Mouse (Mus musculus) ZHBTc4 (cell line): ENCODE measurements around the gene Eddm3b.

Experiments used
- DNase-seq: peaks from one replicate; pipeline ENCODE4 v3.0.0-alpha.2; 2011; ENCODE audit warnings: low read depth, low spot score

Gene Eddm3b

DNA sequence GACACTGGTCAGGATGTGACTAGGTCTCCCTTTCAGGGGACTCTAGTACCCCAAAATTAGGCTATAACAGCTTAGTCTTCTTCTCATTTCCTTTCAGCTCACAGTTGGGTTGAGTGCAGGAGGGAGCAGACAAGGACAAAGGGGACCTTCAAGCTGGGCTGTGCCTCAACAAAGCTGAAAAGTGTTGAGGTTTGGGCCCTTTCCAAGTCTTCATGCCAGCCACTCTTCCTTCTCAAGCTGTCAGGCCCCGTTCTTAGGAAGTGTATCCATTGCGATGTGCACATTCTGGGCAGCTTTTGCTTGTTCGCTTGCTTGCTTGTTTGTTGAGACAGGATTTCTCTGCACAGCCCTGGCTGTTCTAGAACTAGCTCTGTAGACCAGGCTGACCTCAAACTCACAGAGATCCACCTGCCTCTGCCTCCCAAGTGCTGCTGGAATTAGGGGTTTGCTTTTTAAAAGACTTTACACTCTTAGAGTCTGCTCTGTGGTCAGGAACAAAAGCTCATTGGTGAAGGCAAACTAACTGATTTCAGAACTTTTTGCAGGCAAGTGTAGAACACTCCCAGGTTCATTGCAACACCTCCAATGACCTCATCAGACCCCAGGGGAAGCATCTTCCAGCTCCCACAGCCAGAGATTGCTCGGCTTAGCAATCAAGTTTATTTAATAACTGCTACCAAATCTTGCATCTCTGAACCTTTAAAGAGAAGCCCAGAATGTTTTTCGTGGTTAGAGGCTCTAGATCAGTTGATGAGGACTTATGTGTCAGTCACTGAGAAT lies 19.9 kb upstream of the Eddm3b start:
- no peak for DNase-seq

DNA sequence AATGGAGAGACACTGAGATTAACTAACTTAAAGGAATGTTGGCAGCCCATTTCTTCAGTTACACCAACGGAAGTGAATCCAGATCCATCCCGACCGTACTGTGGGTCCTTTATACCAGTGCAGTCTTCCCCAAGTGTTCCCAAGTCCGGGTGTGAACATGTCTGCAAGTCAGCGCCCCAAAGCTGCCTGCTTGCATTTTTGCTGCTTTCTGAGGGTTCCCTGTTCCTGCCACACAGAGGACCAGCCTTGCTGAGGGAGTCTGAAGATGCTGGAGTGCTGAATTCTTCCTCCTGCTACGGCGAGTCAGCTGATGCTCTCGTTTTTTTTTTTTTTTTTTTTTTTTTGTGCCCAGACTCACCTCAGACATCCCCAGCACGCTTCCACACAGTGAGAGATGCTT lies 19.3 kb upstream of the Eddm3b start:
- no peak for DNase-seq

DNA sequence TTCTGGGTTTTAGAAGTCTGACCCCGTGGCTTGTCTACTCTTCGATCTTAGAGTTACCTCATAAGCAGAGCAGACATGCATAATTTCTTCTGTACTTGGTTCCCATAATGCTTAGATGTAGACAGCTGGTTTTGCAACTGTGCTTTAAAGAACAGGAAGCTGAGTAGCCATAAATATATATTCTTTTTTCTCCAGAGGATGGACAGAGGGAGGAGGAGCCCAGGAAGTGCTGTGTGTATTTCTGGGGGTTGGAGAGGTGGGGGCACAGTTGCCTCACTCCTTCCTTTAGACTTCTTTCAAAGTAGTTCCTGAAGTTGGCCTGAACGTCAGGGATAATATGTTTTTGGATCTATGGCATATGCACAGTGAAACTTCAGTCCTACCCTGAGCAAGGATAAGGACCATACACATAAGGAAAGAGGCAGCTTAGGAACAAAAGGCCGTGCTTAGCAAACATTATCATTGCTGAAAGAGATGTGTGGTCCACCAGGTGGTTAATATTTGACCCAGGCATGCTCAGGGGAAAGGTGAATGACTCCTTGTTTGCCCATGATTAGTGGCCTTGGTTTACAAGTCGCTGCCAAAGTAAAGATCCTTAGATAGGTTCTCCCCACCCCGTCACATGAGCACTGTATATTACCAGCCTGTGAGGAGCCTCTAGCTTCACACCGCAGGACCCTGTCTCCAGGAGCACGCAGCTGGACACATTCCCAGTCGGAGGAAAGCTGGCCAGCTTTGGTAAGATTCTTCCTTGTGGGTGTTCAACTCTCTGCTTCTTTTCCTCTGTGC lies 18.3 kb upstream of the Eddm3b start:
- DNase-seq = no peak

DNA sequence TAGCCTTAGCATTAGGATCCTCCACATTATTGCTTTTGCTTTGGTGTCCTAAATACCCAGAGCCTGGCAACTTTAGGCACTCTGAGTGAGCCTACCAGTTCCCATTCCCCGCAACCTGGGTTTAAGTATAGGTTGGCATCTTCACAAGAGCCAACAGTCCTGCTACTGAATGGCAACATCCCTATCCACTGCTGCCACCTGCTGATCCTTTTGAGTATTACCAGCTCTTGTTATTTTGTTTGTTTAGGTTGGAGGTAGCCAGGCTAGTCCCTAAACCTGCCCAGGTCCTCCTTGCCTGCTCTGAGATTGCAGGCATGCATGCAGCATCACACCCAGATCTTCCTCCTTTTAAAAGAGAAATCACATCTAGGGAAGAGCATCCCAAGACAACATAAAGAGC lies 15.9 kb upstream of the Eddm3b start:
- DNase-seq = peak; percentile 70

DNA sequence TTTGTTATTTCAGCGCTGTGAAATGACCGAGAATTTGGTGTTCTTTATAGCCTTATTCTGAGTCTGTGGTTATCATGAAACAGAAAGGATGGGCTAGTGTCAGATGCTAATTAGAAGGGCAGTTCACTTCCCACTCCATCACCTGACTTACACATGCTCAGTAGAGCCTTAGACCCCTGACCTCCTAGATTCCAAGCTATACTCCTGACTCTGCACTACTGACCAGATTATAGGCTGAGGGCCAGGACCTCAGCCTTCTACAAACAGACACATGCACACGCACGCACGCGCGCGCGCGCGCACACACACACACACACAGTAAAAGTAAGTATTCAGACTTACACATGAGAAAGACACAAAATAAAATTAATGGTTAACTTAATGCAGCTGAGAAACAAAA lies 15.3 kb upstream of the Eddm3b start:
- no peak for DNase-seq

DNA sequence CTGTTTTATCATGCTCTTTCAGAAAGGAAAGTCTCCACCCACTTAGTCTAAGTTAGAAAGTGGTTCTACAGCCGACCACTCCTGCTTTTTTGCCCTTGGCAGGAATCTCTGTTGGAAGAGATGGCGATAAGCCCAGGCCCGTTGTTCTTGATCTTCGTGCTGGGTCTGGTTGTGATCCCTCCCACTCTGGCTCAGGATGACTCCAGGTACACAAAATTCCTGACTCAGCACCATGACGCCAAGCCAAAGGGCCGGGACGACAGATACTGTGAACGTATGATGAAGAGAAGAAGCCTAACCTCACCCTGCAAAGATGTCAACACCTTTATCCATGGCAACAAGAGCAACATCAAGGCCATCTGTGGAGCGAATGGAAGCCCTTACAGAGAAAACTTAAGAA lies 12.9 kb upstream of the Eddm3b start:
- no peak for DNase-seq

DNA sequence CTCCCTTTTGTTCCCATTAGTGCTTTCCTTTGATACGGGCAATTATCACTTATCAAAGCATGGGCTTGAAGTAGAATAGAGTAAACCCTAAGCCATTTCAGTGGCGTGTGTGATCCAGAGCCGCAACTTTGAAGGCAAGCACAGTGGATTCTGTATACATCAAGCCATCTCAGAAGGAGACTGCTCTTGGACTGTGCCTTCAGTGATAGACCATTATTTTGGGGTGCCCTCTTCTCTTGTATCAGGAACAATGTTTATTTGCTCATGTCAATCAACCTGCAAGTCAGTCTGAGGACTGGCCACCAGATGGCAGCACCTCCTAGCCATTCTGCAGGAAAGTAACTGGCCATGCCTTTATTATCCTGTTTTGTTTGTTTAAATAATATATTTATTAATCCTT lies 11.0 kb upstream of the Eddm3b start:
- peak; percentile 65 for DNase-seq

DNA sequence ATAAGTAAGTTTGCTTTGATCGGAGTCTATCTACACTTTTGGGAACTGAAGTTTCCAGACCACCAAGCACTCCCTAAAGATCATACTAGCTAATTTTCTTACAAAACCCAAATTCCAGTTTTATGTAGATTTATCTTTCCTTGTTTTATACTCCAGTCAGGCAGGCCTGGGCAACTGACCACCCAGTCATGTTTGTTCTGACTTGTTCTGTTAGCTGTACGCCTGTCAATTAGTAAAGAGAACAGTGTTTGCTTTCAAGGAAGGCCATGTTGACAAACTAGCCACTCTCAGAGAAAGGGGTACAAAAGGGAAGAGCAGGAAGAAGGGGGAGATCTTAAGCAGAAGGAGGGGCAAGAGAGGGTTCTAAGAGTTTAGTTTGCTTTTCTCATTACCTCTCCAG lies 9.9 kb upstream of the Eddm3b start:
- no peak for DNase-seq

DNA sequence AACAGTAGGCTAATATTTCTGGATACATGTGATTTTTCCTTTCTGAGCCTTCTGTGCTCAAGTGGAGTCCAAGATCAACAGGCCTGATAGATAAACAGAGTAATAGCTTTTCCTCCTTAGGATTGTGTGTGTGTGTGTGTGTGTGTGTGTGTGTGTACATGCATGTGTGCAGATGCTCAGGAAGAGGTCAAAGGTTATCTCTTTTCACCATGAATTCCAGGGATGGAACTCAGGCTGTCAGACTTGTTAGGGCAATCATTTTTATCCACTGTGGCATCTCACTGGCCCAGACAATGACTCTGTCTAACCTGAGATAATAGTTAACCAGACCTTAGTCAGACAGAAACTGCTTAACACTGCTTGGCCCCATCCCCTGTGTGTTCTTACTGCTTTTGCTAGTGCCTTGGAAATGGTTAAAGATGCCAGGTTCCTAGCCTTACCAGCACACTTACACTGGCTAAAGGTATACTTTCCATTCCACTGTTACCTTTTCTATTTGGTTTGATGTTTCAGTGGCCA lies 7.7 kb upstream of the Eddm3b start:
- no peak for DNase-seq

DNA sequence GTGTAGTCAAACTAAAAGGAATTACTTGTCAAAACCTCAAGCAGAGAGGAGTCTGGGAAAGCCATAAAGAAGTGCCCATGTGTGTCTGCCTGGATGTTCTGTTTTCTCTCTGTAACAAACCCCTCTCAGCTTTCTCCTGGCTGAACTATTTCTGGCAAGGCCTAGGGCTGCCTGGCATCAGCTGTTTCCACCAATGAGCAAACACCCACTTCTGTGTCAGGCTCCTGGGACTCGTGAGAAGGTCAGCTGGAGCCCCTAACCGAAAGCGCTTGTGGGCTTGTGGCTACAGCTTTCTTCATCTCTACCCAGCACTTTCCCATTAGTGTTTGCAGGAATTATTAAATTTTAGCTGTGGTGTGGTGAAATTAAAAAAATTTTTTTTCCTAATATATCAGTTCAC lies 2.3 kb upstream of the Eddm3b start:
- no peak for DNase-seq

DNA sequence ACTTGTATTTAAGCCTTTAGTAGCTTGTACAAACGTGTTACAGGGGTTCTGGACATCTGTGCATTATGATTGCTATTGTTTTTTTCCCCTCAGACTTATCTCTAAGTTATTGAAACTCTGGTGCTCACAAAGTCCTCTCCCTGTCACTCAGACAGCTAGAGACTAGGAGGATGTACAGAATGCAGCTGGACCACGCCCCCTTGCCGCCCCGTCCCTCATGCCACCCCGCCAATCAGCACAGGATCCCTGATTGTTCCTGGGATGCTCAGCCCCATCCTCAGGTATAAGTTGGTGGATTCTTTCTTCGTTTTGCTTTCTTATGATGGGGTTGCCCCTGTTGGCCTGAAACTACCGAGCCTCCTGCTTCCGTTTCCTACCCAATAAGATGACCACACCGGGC lies 750 bp upstream of the Eddm3b start:
- no peak for DNase-seq

DNA sequence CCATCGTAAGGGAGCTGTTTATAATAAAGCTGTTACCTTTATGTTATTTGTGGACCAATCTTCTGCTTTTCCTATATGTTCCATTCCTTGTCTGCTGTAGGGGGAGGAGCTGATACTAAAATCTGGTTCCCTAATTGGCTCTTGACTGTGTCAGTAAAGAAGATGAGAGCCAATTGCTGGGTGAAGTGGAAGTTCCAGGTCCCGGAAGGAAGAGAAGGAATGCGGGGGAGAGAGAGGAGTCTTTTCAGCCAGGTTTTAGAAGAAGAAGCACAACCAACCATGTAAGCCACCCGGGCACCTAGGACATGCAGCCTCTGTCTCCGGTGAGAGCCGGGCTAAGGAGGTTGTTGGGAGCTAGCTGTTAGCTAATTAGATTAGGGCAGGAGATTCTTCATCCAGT lies 11.5 kb downstream of the Eddm3b start:
- no peak for DNase-seq

DNA sequence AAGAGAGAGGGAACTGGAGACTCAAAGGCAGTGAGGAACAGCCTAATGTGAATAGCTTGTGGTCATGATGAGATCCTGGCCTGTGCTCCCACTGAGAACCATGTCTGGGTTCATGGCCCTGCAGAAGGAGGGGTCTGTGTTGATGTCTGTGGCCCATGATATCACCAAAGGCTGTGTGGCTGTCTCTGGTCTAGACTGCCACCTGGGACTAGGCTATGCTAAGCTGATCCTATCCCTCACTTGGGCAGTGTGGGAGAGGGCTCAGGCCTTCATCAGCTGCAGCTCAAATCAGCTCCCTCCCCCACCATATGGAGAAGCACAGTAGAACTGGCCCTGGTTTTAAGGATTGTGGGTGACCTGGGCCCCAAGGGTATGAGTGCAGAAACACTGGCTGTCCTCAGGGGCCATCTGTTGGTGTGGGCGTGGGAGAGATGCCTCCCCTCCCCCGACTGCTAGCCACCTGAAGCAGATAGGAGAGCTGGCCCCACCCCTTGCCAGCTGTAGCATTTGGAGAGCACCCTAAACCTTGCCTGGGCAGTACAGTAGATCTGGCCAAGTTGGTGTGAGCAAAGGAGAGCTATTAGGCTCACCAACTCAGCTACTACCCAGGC lies 13.5 kb downstream of the Eddm3b start:
- DNase-seq = no peak

DNA sequence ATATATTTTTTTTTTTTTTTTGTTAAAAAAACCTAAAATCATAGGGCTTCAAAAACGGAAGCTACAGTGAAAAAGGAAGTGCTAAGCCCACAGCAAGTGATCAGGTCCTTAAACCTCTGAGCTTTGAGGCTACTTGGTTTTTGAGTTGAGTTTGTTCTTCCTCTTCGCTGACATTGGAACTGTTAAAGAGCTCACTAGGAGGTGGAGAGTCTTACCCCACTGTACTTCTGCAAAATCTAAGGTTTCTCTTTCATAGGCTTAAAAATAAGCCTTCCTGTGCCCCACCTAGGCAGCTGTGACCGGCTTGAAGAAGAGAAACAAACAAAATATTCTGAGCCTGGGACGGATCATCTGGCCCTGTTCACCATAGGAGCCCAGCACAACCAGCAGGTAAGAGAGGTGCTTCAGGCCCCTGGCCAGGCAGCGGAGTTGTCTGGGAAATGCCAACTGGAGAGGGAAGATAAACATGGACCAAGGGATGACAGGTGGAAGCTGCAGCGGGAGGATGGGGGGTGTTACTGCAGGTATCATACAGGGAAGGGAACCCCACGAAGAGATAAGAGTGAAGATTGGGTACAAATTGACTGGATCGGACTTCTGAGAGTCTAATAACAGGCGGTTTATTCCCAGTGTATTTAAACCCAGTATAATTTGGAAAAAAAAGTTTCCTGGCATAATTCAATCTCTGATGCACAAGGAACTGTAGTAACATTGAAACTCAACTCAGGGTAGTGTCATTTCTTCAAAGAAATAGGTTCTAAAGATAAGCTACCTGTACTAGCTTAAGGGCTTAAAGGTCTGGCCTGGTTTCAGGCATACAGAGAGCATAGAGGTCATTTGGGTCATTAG lies 14.8 kb downstream of the Eddm3b start:
- no peak for DNase-seq

DNA sequence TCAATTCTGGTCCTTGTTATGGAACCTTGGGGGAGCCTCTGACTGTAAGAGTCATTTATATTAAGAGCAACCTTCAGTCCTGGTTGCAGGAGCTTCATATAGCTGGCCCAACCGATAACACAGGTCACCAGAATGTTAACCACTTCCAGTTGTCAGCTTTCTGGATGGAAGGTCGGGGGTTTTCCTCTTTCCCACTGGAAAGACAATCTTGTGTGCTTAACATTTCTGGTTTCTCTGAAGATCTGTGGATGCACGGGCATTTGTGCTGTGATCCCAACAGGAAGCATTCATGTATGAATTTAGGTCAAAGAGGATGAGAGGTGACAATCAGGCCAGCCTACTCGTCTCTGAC lies 15.4 kb downstream of the Eddm3b start:
- no peak for DNase-seq

DNA sequence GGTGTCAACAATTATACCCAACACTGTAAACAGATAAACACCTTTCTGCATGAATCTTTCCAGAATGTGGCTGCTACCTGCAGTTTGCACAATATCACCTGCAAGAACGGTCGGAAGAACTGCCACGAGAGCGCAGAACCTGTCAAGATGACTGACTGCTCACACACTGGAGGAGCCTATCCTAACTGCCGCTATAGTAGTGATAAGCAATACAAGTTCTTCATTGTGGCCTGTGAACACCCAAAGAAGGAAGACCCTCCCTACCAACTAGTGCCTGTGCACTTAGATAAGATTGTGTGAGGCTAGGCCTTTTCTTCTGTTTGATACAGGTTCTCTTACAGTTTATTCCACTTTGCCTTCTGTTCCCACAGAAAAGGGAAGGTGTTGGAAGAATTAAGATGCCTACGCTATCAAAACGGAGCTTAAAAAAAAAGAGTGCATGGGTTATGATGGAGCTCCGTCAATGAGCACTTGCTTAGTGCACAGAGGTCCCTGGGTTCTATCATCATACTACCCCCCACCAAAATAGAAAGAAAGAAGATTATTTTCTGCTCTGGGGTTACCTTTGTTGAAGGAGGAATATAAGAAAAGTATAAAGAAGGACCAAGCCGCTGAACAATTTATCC lies 16.2 kb downstream of the Eddm3b start:
- no peak for DNase-seq

DNA sequence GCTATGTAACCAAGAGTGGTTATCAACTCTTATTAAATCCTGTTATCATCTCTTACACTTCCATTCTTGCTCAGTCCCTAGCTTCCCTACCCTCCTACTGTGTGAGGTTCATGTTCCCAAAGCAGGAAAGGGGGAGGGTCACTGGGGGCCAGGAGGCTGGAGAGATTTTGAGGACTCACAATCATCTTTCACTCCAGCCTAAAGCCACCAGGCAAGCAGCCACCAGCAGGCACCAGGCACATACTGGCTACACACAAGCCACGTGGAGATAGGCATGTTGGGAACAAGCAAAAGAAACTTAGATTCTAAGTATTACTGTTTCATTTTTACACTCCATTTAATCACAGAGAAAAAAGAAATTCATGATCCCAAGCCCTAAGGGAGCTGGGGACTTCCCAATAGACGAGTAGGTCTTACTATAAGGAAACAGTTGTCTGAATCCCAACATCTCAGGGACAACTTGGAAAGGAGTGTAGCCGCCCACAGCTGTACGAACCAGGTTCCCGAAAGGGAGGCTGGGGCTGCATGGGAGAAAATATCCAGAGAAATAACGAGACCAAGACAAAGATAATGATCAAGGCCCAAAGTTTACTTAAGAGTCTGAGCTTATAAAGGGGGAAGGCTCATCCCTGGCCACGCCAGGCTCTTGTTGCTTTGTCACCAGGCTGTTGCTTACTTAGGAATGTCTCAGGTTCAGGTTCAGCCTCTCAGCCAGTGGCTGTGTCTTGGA lies 17.0 kb downstream of the Eddm3b start:
- DNase-seq = no peak

DNA sequence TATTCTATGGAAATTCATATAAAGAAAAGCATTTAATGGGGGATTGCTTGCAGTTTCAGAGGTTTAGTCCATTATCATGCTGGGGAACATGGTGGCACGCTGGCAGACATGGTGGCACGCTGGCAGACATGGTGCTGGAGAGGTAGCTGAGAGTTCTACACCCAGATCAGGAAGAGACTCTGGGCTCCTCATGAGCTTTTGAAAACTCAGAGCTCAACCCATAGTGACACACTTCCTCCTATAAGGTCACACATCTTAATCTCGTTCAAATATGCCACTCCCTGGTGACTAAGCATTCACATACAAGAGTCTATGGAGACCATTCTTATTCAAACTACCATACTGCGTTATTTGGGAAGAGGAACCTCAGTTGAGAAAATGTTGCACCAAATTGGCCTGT lies 18.1 kb downstream of the Eddm3b start:
- DNase-seq = no peak

DNA sequence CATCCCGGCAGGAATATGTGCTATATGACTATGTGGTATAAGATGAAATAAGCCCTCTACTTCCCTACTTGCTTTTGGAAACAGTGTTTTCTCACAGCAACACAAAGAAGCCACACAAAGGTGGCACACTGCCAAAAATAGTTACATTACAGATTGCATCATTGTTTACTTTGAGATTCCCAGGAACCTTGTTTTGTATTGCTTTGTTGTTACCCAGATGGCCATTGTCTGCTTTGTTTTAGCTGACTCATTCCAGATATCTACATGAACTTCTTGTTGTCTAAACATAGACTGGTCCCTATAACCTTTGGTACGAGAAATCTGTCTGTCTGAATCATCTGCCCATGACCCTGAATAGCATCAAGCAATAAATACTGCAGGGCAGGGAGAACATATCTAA lies 26.1 kb downstream of the Eddm3b start:
- no peak for DNase-seq

DNA sequence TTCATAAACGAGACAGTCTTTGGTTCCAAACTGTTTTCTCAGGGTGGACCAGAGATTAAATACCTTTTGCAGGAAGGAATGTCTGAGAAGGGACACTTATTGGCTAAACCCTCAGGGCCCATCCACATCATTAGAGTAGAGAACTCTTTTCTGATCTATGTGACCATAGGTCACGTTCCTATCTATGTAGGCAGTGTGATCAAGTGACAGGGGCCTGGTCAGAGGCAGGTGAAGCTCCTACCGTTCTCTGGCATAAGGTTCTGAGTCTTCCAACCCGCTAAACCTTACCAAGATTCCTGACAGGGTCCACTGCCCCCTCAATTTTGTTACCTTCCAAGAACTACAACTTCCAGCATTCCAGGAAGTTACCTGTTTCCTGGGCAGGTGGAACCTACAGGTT lies 27.9 kb downstream of the Eddm3b start:
- DNase-seq = no peak

DNA sequence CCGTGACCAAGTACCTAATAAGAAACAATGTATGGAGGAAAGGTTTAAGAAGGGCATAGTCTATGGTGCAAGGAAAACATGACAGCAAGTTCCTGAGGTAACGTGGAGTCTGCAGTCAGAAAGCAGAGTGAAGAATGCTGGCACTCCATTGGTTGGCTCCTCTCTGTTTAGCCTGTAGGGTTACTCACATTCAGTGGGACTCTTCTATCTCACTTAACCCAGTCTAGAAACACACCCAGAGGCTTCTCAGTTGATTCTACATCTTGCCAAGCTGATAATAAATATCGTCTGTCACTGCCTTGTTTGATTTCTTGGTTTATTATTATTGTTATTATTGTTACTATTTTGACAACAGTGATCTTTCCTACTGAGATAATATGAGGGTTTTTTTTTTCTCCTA lies 28.3 kb downstream of the Eddm3b start:
- no peak for DNase-seq
